Mouse (Mus musculus) megakaryocyte, embryonic 14.5 days (primary cell): ENCODE results near the gene Dgcr8. TPM values are rescaled to one million over a fixed set of nuclear protein-coding genes. Genes with fewer than 3 reads are reported as not detected.
"Not testable (repeated sequence)": the region's sequence is repeated elsewhere in the genome, so short reads cannot be mapped to it uniquely, and the experiment has no call there.

Experiments
- H3K27me3 ChIP-seq: replicated peaks from 2 replicates; pipeline ENCODE3; 2012; ENCODE audit warnings: inconsistent platforms
- H3K36me3 ChIP-seq: replicated peaks from 2 replicates; pipeline ENCODE3; 2012; ENCODE audit warnings: low read length, inconsistent platforms, mixed read lengths
- H3K4me1 ChIP-seq: 2 replicates; pipeline ENCODE4 v1.6.1; 2012; ENCODE audit warnings: inconsistent platforms
- H3K4me3 ChIP-seq: replicated peaks from 2 replicates; pipeline ENCODE3; 2012; ENCODE audit warnings: moderate library complexity, mild to moderate bottlenecking, inconsistent platforms
- H3K9me3 ChIP-seq: 2 replicates; pipeline ENCODE4 v1.6.1; 2012; ENCODE audit warnings: inconsistent platforms
- FLI1 ChIP-seq: IDR thresholded peaks from 2 replicates; pipeline ENCODE4 v1.6.1; 2012; ENCODE audit warnings: low read length, inconsistent platforms, mixed read lengths
- GATA1 ChIP-seq: IDR thresholded peaks from 3 replicates; pipeline ENCODE4 v1.6.1; 2012; ENCODE audit warnings: mixed read lengths, low read length, inconsistent platforms, borderline replicate concordance
- polyA plus RNA-seq: library from polyadenylated mRNA; stranded (reverse); fragments of >175 nt; gene quantifications from 2 replicates; pipeline ENCODE4 v1.2.3, GENCODE M21; 2012; ENCODE audit warnings: low replicate concordance; ENCODE audit not compliant: insufficient read depth

Dgcr8 gene
- polyA plus RNA-seq, 1 experiment: 2.5 TPM

DNA sequence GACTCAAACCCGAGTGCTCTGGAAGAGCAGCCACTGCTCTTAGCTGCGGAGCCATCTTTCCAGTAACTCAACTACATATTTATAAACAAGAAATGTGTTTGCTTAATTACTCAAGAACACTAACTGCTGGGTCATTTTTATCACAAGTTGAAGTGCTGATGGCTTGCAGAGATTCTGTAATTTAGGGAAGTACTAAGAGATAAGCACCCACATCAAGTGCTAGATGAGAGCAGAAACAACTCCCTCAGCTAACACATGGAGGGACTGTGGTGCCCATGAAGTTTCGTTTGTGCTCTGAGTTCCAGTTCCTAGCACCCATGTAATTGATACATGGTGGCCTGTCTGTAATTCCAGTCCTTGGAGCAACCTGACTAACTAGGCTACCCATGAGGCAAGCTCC, 29.9 kb upstream of the Dgcr8 start:
- H3K4me1 ChIP-seq: peaks cover 8% of the 10 kb centered on the region; the same call in 1 of the 2 replicates
- H3K36me3 ChIP-seq: peaks cover 90% of the 10 kb centered on the region
- H3K27me3 ChIP-seq: no peaks in the 10 kb centered on the region
- H3K4me3 ChIP-seq: no peak overlapping the region
- no peaks in the 10 kb centered on the region for H3K9me3 ChIP-seq
- no peak for TF ChIP-seq FLI1
- no peak for TF ChIP-seq GATA1

DNA sequence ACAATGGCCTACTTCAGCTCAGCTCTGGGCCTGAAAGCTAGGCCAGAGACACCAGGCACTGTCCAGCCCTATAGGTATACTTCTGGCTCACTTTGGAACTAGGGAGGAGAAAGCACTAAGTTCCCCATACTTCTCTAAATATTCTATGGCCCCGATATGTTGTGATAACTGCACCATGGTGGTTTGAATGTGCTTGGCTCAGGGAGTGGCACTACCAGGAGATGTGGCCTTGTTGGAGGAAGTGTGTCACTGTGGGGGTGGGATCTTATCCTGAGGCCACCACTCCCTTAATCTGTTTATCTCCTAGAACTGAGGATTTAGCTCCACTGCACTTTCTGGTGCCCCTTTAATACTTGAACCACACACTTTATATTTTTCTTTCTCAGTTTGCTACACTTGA, 19.1 kb upstream of the Dgcr8 start:
- H3K4me3 ChIP-seq: no peak overlapping the region
- H3K36me3 ChIP-seq: peaks cover 94% of the 10 kb centered on the region
- no peak for TF ChIP-seq FLI1
- TF ChIP-seq GATA1: no peak

DNA sequence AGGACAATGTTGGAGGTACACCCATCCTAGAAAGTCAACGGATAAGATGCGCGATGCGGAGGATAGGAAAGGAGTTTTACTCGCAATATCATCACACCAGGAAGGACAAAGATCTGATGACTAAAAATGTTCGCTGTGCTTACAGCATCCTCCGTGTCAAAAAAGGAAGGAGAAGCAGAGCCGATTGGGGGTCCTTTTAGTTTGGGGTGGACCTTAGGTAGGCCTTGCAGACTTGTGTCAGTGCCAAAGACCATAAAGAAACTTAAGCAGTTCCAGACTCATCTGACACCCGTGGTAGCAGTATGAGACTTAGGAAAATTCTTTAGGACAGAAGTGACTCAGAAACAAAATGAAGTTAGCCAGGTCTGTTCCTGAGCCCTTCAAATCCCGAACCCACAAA, 568 bp upstream of the Dgcr8 start:
- peaks cover 38% of the 10 kb centered on the region for H3K4me1 ChIP-seq
- peaks cover 22% of the 10 kb centered on the region for H3K36me3 ChIP-seq
- not testable (repeated sequence) for H3K9me3 ChIP-seq, H3K27me3 ChIP-seq
- H3K4me3 ChIP-seq: peak overlapping the region; percentile 86

More for the DNA sequence above, 19.1 kb upstream of the Dgcr8 start:
- Histone ChIP-seq H3K4me1 (peaks cover 28% of the 10 kb centered on the region), H3K27me3 (no peaks in the 10 kb centered on the region), H3K9me3 (no peaks in the 10 kb centered on the region)

DNA sequence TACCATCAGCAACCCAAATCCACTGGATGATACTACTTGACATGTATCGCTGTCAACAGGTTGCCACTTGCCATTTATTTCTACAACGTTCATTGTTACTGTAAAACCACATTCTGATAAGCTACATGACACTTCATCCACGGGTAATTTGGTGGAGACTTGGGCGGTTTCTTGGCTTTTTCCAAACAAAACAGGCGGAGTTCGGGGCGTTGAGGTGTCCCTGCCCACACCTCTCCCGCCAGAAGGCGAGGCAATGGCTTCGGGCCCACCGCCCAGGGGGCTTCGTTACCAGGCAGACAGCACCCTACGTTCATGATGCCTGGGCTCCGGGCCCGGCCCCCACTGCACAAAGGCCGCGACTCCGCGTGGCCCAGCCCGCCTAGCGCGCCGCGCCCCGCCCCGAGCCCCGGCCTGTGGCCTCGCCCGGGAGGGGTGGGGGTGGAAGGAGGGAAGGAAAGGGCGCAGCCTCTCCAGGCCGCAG, 425 bp downstream of the Dgcr8 start:
- TF ChIP-seq FLI1 (no peak), GATA1 (no peak)
- H3K4me1 ChIP-seq: peaks cover 43% of the 10 kb centered on the region

DNA sequence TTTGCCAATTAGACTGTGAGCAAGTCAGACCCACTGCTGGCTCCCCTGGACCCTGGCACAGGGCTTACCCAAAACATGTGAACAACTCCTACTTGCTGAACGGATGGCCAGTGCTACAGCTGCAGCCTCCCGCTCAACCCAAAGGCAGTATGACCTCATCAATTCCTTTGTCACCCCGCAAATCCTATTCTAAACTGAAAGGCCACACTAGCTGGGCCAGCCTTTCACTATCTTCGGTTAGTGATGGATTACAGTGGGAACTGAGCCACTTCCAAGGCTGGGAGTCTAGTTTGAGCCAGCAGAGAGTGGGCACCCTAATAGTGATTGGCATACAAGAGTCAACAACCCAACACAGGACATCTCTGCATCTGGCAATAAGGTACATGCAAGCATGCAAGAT, 880 bp downstream of the Dgcr8 start:
- Histone ChIP-seq H3K27me3 (no peaks in the 10 kb centered on the region), H3K4me1 (peaks cover 43% of the 10 kb centered on the region), H3K9me3 (no peaks in the 10 kb centered on the region), H3K4me3 (peak overlapping the region; percentile 95), H3K36me3 (peaks cover 36% of the 10 kb centered on the region)
- TF ChIP-seq FLI1: no peak
- TF ChIP-seq GATA1: no peak

More for the DNA sequence above, 425 bp downstream of the Dgcr8 start:
- no peaks in the 10 kb centered on the region for H3K27me3 ChIP-seq
- no peaks in the 10 kb centered on the region for H3K9me3 ChIP-seq
- peak overlapping the region; percentile 95 for H3K4me3 ChIP-seq
- H3K36me3 ChIP-seq: peaks cover 31% of the 10 kb centered on the region

DNA sequence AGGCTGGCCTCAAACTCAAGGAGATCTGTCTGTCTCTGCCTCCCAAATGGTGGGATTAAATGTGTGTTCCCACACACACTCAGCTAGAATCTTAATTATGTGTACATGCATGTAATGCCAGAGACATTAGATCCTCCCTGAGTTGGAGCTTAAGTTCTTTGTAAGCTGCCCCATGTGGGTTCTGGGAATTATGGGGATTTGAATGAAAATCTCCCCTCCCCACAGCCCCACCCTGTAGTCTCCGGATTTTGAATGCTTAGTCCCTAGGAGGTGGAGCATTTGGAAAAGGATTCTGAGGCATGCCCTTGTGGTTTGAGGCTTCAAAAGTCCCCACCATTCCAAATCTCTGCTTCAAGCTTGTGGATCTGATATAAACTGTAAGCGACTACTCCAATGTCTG, 13.9 kb downstream of the Dgcr8 start:
- H3K9me3 ChIP-seq: no peaks in the 10 kb centered on the region
- peaks cover 3% of the 10 kb centered on the region; the same call in 1 of the 2 replicates for H3K4me1 ChIP-seq
- no peak overlapping the region for H3K4me3 ChIP-seq
- TF ChIP-seq FLI1 (no peak), GATA1 (no peak)
- peaks cover 91% of the 10 kb centered on the region for H3K36me3 ChIP-seq
- no peaks in the 10 kb centered on the region for H3K27me3 ChIP-seq

DNA sequence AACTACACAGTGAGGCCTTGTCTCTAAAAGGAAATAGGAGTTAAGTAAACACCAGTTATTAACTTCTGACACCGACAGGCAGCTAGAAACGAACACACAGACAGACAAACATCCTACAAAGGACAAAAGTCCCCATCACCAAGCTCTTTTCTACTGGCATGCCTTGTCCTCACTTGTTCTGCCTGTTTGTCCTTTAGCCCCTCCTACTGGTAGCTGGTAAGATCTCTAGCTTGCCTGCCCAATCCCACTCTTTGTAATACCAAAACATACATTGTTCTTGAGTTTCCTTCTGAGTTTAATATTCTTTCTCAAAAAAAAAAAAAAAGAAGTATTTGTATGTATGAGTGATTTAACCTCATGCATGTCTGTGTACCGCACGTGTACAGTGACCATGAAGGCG, 20.9 kb downstream of the Dgcr8 start:
- H3K36me3 ChIP-seq: peaks cover 89% of the 10 kb centered on the region

DNA sequence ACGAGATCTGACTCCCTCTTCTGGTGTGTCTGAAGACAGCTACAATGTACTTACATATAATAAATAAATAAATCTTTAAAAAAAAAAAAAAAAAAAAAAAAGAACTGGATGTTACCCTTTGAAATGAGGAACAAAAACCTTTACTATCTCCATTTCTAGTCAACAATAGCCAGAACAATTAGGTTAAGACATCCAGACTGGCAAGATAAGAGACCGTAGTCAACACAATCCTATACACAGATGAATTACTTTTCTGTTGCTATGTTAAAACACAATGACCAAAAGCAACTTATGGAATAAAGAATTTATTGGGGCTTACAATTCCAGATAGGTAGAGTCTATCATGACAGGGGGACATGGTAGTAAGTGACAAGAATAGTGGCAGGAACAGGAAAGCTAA, 24.0 kb downstream of the Dgcr8 start:
- no peak for TF ChIP-seq FLI1
- no peak for TF ChIP-seq GATA1
- H3K4me1 ChIP-seq: no peaks in the 10 kb centered on the region; the same call in 1 of the 2 replicates
- peaks cover 87% of the 10 kb centered on the region for H3K36me3 ChIP-seq
- no peaks in the 10 kb centered on the region for H3K9me3 ChIP-seq
- no peaks in the 10 kb centered on the region for H3K27me3 ChIP-seq
- H3K4me3 ChIP-seq: no peak overlapping the region

More for the DNA sequence above, 20.9 kb downstream of the Dgcr8 start:
- Histone ChIP-seq H3K27me3 (no peaks in the 10 kb centered on the region), H3K4me1 (no peaks in the 10 kb centered on the region; the same call in 1 of the 2 replicates), H3K4me3 (no peak overlapping the region), H3K9me3 (no peaks in the 10 kb centered on the region)
- TF ChIP-seq GATA1 (no peak), FLI1 (no peak)

DNA sequence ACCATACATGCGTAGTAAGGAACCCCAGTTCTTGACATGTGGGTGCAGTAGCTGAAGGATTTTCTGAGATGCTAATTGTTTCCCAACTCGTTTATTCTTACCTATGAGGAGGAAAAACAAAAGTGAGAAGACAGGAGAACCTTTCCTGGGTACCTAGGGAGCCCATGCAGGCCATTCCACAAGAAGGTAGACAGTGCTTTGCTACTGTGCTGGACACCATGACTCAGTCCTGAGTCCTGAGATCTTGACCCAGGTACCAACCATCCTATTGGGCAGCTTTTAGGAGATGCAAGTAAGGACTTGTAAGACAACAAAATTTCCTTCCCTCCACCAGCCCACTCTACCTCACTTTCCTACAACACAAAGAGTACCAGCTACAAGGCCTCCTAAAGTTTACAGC, 30.8 kb downstream of the Dgcr8 start, which contains the start of gene Gm49776:
Gene Gm49776 (minus strand): TSS at position 101 of the 400 bp plus-strand sequence.
- Histone ChIP-seq H3K9me3 (no peaks in the 10 kb centered on the region), H3K27me3 (no peaks in the 10 kb centered on the region), H3K4me1 (peaks cover 1% of the 10 kb centered on the region; the same call in 1 of the 2 replicates), H3K36me3 (peaks cover 92% of the 10 kb centered on the region), H3K4me3 (no peak within 1 kb of the TSS)
- no peak for TF ChIP-seq GATA1
- no peak for TF ChIP-seq FLI1

DNA sequence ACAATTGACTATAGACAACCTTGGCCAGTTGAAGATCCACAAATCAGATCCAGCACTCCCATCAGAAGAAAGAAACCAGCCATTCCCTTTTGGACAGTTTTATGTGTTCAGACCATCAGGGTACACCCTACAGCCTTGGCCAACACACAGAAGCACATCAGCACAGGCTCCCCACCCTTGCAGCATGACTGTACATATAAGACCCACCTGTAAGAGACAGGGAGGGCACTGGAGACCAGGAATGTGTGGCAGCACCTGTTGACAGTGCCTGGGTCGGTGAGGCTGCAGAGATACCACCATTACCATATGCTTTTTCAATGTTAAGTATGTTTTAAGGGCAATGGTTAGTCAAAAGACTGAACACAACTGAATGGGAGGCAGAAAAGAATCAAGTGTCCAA, 35.2 kb downstream of the Dgcr8 start:
- TF ChIP-seq FLI1 (no peak), GATA1 (no peak)

DNA sequence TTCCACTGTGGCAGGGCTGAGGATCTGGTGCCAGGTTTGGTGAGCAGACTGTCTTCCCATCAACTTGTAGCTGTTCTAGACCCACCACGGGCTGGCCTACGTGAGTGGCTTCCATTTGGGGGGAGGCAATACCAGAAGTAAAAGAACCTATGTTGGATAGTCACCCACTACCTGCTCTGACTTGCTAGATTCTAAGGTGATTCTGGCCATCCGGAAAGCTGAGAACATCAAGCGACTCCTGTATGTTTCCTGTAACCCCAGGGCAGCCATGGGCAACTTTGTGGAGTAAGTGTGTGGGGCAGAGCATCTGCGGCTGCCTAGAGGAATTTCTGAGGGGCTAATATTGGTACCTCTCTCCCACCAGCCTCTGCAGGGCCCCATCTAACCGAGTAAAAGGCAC, 36.3 kb downstream of the Dgcr8 start:
- Histone ChIP-seq H3K4me3 (no peak overlapping the region), H3K9me3 (no peaks in the 10 kb centered on the region), H3K27me3 (no peaks in the 10 kb centered on the region), H3K4me1 (peaks cover 42% of the 10 kb centered on the region), H3K36me3 (peaks cover 78% of the 10 kb centered on the region)
- TF ChIP-seq FLI1 (no peak), GATA1 (no peak)

More for the DNA sequence above, 35.2 kb downstream of the Dgcr8 start:
- Histone ChIP-seq H3K4me1 (peaks cover 38% of the 10 kb centered on the region), H3K27me3 (no peaks in the 10 kb centered on the region), H3K36me3 (peaks cover 88% of the 10 kb centered on the region), H3K4me3 (no peak overlapping the region), H3K9me3 (no peaks in the 10 kb centered on the region)
